Mouse (Mus musculus) embryonic facial prominence, embryonic 12.5 days (tissue): Measurements from ENCODE around the gene Ywhah. TPM values are rescaled to one million over a fixed set of nuclear protein-coding genes. Genes with fewer than 3 reads are reported as not detected.
"Not testable (repeated sequence)": the region's sequence is repeated elsewhere in the genome, so short reads cannot be mapped to it uniquely, and the experiment has no call there.

Source experiments
- ATAC-seq: fragments of 200-750 bp; cut with Nextera tagmentation; 2 replicates; pipeline ENCODE4 v1.8.0; 2017; ENCODE audit not compliant: insufficient number of reproducible peaks, insufficient read depth, low FRiP score, low TSS enrichment
- H3K27ac ChIP-seq: fragments of 300-500 bp; sonication (generic); 2 replicates; pipeline ENCODE4 v1.5.1; 2016; ENCODE audit warnings: mild to moderate bottlenecking
- H3K27me3 ChIP-seq: fragments of 300-500 bp; sonication (generic); 2 replicates; pipeline ENCODE4 v1.6.1; 2016; ENCODE audit warnings: mild to moderate bottlenecking, moderate library complexity
- H3K36me3 ChIP-seq: fragments of 300-500 bp; sonication (generic); 2 replicates; pipeline ENCODE4 v1.6.1; 2016; ENCODE audit warnings: mild to moderate bottlenecking
- H3K4me1 ChIP-seq: fragments of 300-500 bp; sonication (generic); 2 replicates; pipeline ENCODE4 v1.6.1; 2016
- H3K4me2 ChIP-seq: fragments of 300-500 bp; sonication (generic); replicated peaks from 2 replicates; pipeline ENCODE4 v1.6.1; 2016; ENCODE audit warnings: mild to moderate bottlenecking, moderate library complexity
- H3K4me3 ChIP-seq: fragments of 300-500 bp; sonication (generic); 2 replicates; pipeline ENCODE4 v1.5.1; 2016; ENCODE audit warnings: mild to moderate bottlenecking
- H3K9ac ChIP-seq: fragments of 300-500 bp; sonication (generic); 2 replicates; pipeline ENCODE4 v1.6.1; 2016; ENCODE audit warnings: mild to moderate bottlenecking, moderate library complexity
- H3K9me3 ChIP-seq: fragments of 300-500 bp; sonication (generic); 2 replicates; pipeline ENCODE4 v1.6.1; 2016; ENCODE audit warnings: mild to moderate bottlenecking, moderate library complexity
- WGBS: fragments of 180-500 bp; shearing (Covaris S2); methylation state at CpG from one replicate; pipeline ENCODE4 v1.1.7; 2016; 5-methylcytosine and 5-hydroxymethylcytosine counted together
- polyA plus RNA-seq: library from polyadenylated mRNA; unstranded; fragments of >200 nt; fragmentation: Nextera tagmentation; extraction: Ambion mirVana; gene quantifications from 2 replicates; pipeline ENCODE4 v1.2.1, GENCODE M21; 2016

Gene Ywhah
- polyA plus RNA-seq, 1 experiment from 2014 or later = 397 TPM

GRCm38 (mm10) chr5:33015579-33015978, 3.0 kb upstream of the Ywhah start:
- WGBS = 72% methylated on average over 5 of the region's 5 CpGs
- H3K27me3 ChIP-seq = no peaks in the 10 kb centered on the region
- H3K9ac ChIP-seq = no peak overlapping the region
- no peak overlapping the region for H3K4me2 ChIP-seq
- no peak for ATAC-seq
- peaks cover 20% of the 10 kb centered on the region for H3K4me1 ChIP-seq
- H3K36me3 ChIP-seq = no peaks in the 10 kb centered on the region
- H3K4me3 ChIP-seq = no peak overlapping the region
- H3K9me3 ChIP-seq = no peaks in the 10 kb centered on the region
- no peak overlapping the region for H3K27ac ChIP-seq

- ATAC-seq = peak; percentile 30
- WGBS = 4% methylated on average over 15 of the region's 15 CpGs
- peak overlapping the region; percentile 100 for H3K27ac ChIP-seq
- peak overlapping the region; percentile 78 for H3K4me3 ChIP-seq
- no peaks in the 10 kb centered on the region for H3K9me3 ChIP-seq
- peak overlapping the region; percentile 80 for H3K4me2 ChIP-seq
- H3K36me3 ChIP-seq = 0 out of 2 replicates have a peak, but pooled peaks cover 3% of the 10 kb centered on the region
- H3K27me3 ChIP-seq = no peaks in the 10 kb centered on the region
- H3K4me1 ChIP-seq = peaks cover 20% of the 10 kb centered on the region
- H3K9ac ChIP-seq = peak overlapping the region; percentile 92
Observed at GRCm38 (mm10) chr5:33018189-33018560, 441 bp upstream of the Ywhah start.

- Histone ChIP-seq H3K27ac (peak overlapping the region; percentile 100), H3K36me3 (0 out of 2 replicates have a peak, but pooled peaks cover 9% of the 10 kb centered on the region), H3K9ac (peak overlapping the region; percentile 92), H3K4me1 (peaks cover 20% of the 10 kb centered on the region), H3K9me3 (no peaks in the 10 kb centered on the region), H3K4me3 (peak overlapping the region; percentile 78), H3K4me2 (peak overlapping the region; percentile 71), H3K27me3 (no peaks in the 10 kb centered on the region)
- WGBS = under 1% methylated on average over 12 of the region's 12 CpGs
- no peak for ATAC-seq
Observed at GRCm38 (mm10) chr5:33019426-33019821, 808 bp downstream of the Ywhah start.

GRCm38 (mm10) chr5:33021622-33022021, 3.0 kb downstream of the Ywhah start:
- H3K27ac ChIP-seq = no peak overlapping the region
- H3K4me2 ChIP-seq = no peak overlapping the region
- H3K9me3 ChIP-seq = no peaks in the 10 kb centered on the region
- H3K4me3 ChIP-seq = no peak overlapping the region
- ATAC-seq = no peak
- peaks cover 20% of the 10 kb centered on the region for H3K36me3 ChIP-seq
- no peaks in the 10 kb centered on the region for H3K27me3 ChIP-seq
- peaks cover 20% of the 10 kb centered on the region for H3K4me1 ChIP-seq
- 93% methylated on average over 2 of the region's 2 CpGs for WGBS
- H3K9ac ChIP-seq = no peak overlapping the region

- Histone ChIP-seq H3K27ac (no peak overlapping the region), H3K9me3 (no peaks in the 10 kb centered on the region), H3K4me1 (peaks cover 15% of the 10 kb centered on the region), H3K4me3 (no peak overlapping the region), H3K27me3 (no peaks in the 10 kb centered on the region), H3K36me3 (peaks cover 24% of the 10 kb centered on the region), H3K4me2 (no peak overlapping the region), H3K9ac (no peak overlapping the region)
- ATAC-seq = no peak
- WGBS = 95% methylated on average over 4 of the region's 4 CpGs
Observed at GRCm38 (mm10) chr5:33023337-33023736, 4.7 kb downstream of the Ywhah start.

GRCm38 (mm10) chr5:33024474-33024873, 5.9 kb downstream of the Ywhah start:
- H3K4me3 ChIP-seq = no peak overlapping the region
- peaks cover 33% of the 10 kb centered on the region for H3K36me3 ChIP-seq
- no peaks in the 10 kb centered on the region for H3K27me3 ChIP-seq
- no peak overlapping the region for H3K9ac ChIP-seq
- WGBS = 84% methylated on average over 5 of the region's 5 CpGs
- H3K9me3 ChIP-seq = no peaks in the 10 kb centered on the region
- H3K4me2 ChIP-seq = no peak overlapping the region
- no peak for ATAC-seq
- peaks cover 15% of the 10 kb centered on the region for H3K4me1 ChIP-seq
- H3K27ac ChIP-seq = no peak overlapping the region

- Histone ChIP-seq H3K9ac (no peak overlapping the region), H3K36me3 (peaks cover 30% of the 10 kb centered on the region), H3K9me3 (no peaks in the 10 kb centered on the region), H3K27me3 (no peaks in the 10 kb centered on the region), H3K4me3 (no peak overlapping the region), H3K4me2 (no peak overlapping the region), H3K27ac (no peak overlapping the region), H3K4me1 (no peaks in the 10 kb centered on the region)
- 76% methylated on average over 2 of the region's 2 CpGs for WGBS
- no peak for ATAC-seq
Observed at GRCm38 (mm10) chr5:33028656-33029055, 10.0 kb downstream of the Ywhah start.

- Histone ChIP-seq H3K9me3 (no peaks in the 10 kb centered on the region), H3K36me3 (peaks cover 19% of the 10 kb centered on the region; the same call in 1 of the 2 replicates), H3K4me3 (no peak overlapping the region), H3K4me1 (no peaks in the 10 kb centered on the region), H3K27me3 (no peaks in the 10 kb centered on the region), H3K4me2 (no peak overlapping the region), H3K9ac (no peak overlapping the region), H3K27ac (no peak overlapping the region)
- no peak for ATAC-seq
- WGBS = 74% methylated on average over 4 of the region's 4 CpGs
Observed at GRCm38 (mm10) chr5:33030425-33031175, 12.0 kb downstream of the Ywhah start.

GRCm38 (mm10) chr5:33032036-33032773, 13.6 kb downstream of the Ywhah start:
- Histone ChIP-seq H3K27ac (no peak overlapping the region), H3K36me3 (peaks cover 13% of the 10 kb centered on the region; the same call in 1 of the 2 replicates), H3K4me2 (no peak overlapping the region), H3K9ac (no peak overlapping the region), H3K27me3 (no peaks in the 10 kb centered on the region), H3K4me1 (no peaks in the 10 kb centered on the region), H3K9me3 (no peaks in the 10 kb centered on the region), H3K4me3 (no peak overlapping the region)
- WGBS = 91% methylated on average over 10 of the region's 10 CpGs
- ATAC-seq = no peak

GRCm38 (mm10) chr5:33033121-33033520, 14.5 kb downstream of the Ywhah start:
- Histone ChIP-seq H3K4me2 (no peak overlapping the region), H3K27ac (no peak overlapping the region), H3K4me3 (no peak overlapping the region), H3K36me3 (peaks cover 10% of the 10 kb centered on the region; the same call in 1 of the 2 replicates), H3K9me3 (no peaks in the 10 kb centered on the region), H3K9ac (no peak overlapping the region), H3K27me3 (no peaks in the 10 kb centered on the region), H3K4me1 (no peaks in the 10 kb centered on the region)
- peak; percentile 61; the same call in 1 of the 2 replicates for ATAC-seq
- 2% methylated on average over 4 of the region's 4 CpGs for WGBS

- H3K9ac ChIP-seq, H3K4me3 ChIP-seq, H3K9me3 ChIP-seq, H3K27me3 ChIP-seq, H3K36me3 ChIP-seq, ATAC-seq, H3K4me1 ChIP-seq, H3K4me2 ChIP-seq, H3K27ac ChIP-seq: not testable (repeated sequence)
- WGBS = 46% methylated on average over 8 of the region's 8 CpGs
Observed at GRCm38 (mm10) chr5:33033633-33034032, 15.0 kb downstream of the Ywhah start.

GRCm38 (mm10) chr5:33034100-33034499, 15.5 kb downstream of the Ywhah start:
- no peak overlapping the region for H3K27ac ChIP-seq
- no peak overlapping the region for H3K4me2 ChIP-seq
- H3K9me3 ChIP-seq = no peaks in the 10 kb centered on the region
- ATAC-seq = no peak
- no peak overlapping the region for H3K4me3 ChIP-seq
- no peaks in the 10 kb centered on the region for H3K27me3 ChIP-seq
- no peak overlapping the region for H3K9ac ChIP-seq
- 0 out of 2 replicates have a peak, but pooled peaks cover 2% of the 10 kb centered on the region for H3K36me3 ChIP-seq
- H3K4me1 ChIP-seq = no peaks in the 10 kb centered on the region
- 17% methylated on average over 7 of the region's 7 CpGs for WGBS
